Mouse (Mus musculus): ENCODE results near the gene Tor1a. TPM values are rescaled to one million over a fixed set of nuclear protein-coding genes. Genes with fewer than 3 reads are reported as not detected.
A peak's percentile ranks its signal among the peaks of the same experiment; 100 is the strongest.

Gene Tor1a
- polyA plus RNA-seq, 1 experiment from 2014 or later: 86.6 TPM

DNA sequence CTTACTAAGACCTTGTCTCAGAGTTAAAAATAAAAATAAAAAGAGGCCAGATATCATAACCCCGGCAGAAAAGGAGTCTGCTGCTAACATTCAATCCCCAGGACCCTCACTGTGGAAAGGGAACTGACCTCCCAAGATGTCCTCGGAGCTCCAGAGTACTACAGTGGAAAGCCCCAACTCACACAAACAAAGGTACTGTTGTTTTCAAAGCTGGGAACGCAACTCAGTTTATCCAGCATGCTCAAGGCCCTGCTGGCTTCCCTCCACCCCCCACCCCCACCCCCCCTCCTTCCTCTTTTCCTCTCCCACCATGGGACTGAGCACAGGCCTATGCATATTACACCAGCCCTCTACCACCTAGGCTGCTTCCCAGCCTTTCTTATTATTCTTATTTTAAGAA is 52.9 kb downstream of the Tor1a start:
- H3K27ac ChIP-seq (replicated peaks; ENCODE audit: low read depth, low read length): no peak overlapping the region
- H3K9me3 ChIP-seq (replicated peaks; ENCODE audit: control insufficient read depth, low read length): no peaks in the 10 kb centered on the region
- no peak overlapping the region for H3K4me2 ChIP-seq (ENCODE audit: low read depth, low read length)

DNA sequence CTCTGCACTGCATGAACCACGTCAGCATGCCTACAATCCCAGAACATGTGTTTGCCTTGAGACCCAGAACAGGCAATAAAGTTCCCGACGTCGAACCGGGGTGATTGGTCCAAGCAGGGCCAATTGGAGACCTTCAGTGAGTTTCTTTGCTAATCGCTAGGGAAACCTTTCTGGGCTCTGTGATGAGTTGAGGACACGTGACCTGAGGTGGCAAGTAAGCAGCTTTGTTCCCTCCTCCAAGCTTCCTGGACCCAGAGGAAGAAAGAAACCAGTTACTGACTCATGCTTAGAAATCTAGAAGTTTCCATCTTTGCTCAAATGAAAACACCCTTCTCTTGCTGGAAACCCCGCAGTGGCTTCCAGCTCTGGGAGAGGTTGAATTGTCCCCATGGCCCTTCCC is 54.7 kb downstream of the Tor1a start:
- 86% methylated on average over 8 of the region's 8 CpGs for WGBS
- no peak overlapping the region for H3K27ac ChIP-seq (replicated peaks; ENCODE audit: low read depth, low read length)

More for the DNA sequence above, 52.9 kb downstream of the Tor1a start:
- Histone ChIP-seq H3K27me3 (ENCODE audit: control insufficient read depth, insufficient read depth, low read length) (no peaks in the 10 kb centered on the region), H3K4me1 (ENCODE audit: control insufficient read depth, insufficient read depth, low read length) (peaks cover 3% of the 10 kb centered on the region; the same call in 1 of the 2 replicates), H3K9ac (replicated peaks; ENCODE audit: low read length) (no peak overlapping the region), H3K4me3 (ENCODE audit: low read depth, low read length) (no peak overlapping the region), H3K36me3 (replicated peaks; ENCODE audit: control insufficient read depth, insufficient read depth, low read depth, low read length) (no peaks in the 10 kb centered on the region)
- ATAC-seq (replicated peaks; ENCODE audit: insufficient number of reproducible peaks, low FRiP score, low TSS enrichment, low read depth) (0 out of 2 replicates have a peak, but pooled peaks have one; percentile 49), DNase-seq (ENCODE audit: low spot score) (no peak)
- WGBS: 16% methylated on average over 3 of the region's 3 CpGs

DNA sequence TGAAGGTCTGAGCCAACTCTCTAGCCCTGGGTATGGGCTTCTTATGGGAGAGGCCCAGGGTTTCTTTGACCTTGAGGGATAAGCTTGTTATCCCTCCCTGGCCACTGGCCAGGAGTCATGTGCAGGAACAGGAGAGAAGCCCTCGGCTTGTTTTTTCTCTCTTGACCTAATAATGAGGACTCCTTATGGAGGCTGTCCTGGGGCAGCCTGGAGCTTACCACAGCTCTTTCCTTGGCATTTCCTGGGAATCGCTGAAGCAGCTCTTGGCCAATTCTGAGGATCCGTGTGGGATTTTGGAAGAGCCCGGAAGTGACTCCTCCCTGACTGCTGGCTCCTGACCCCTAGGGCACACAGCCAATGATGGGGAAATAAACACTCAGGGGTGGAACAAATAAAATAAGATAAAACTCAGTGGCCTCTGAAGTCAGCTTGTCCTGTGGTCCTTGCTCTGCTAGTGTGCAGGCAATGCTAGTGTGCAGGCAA is 55.4 kb downstream of the Tor1a start:
- H3K27me3 ChIP-seq (ENCODE audit: control insufficient read depth, insufficient read depth, low read length): no peaks in the 10 kb centered on the region
- no peak overlapping the region for H3K27ac ChIP-seq (replicated peaks; ENCODE audit: low read depth, low read length)
- H3K9me3 ChIP-seq (replicated peaks; ENCODE audit: control insufficient read depth, low read length): no peaks in the 10 kb centered on the region
- DNase-seq (ENCODE audit: low spot score) (no peak), ATAC-seq (replicated peaks; ENCODE audit: insufficient number of reproducible peaks, low FRiP score, low TSS enrichment, low read depth) (no peak)
- no peaks in the 10 kb centered on the region for H3K36me3 ChIP-seq (replicated peaks; ENCODE audit: control insufficient read depth, insufficient read depth, low read depth, low read length)
- H3K4me2 ChIP-seq (ENCODE audit: low read depth, low read length): no peak overlapping the region
- 34% methylated on average over 4 of the region's 4 CpGs for WGBS
- H3K4me3 ChIP-seq (ENCODE audit: low read depth, low read length): no peak overlapping the region
- H3K4me1 ChIP-seq (ENCODE audit: control insufficient read depth, insufficient read depth, low read length): no peaks in the 10 kb centered on the region
- H3K9ac ChIP-seq (replicated peaks; ENCODE audit: low read length): no peak overlapping the region

More for the DNA sequence above, 54.7 kb downstream of the Tor1a start:
- no peaks in the 10 kb centered on the region for H3K36me3 ChIP-seq (replicated peaks; ENCODE audit: control insufficient read depth, insufficient read depth, low read depth, low read length)
- ATAC-seq (replicated peaks; ENCODE audit: insufficient number of reproducible peaks, low FRiP score, low TSS enrichment, low read depth) (no peak), DNase-seq (ENCODE audit: low spot score) (no peak)
- H3K9me3 ChIP-seq (replicated peaks; ENCODE audit: control insufficient read depth, low read length): no peaks in the 10 kb centered on the region
- H3K9ac ChIP-seq (replicated peaks; ENCODE audit: low read length): no peak overlapping the region
- no peaks in the 10 kb centered on the region for H3K27me3 ChIP-seq (ENCODE audit: control insufficient read depth, insufficient read depth, low read length)
- H3K4me2 ChIP-seq (ENCODE audit: low read depth, low read length): no peak overlapping the region
- no peak overlapping the region for H3K4me3 ChIP-seq (ENCODE audit: low read depth, low read length)
- no peaks in the 10 kb centered on the region for H3K4me1 ChIP-seq (ENCODE audit: control insufficient read depth, insufficient read depth, low read length)

Other genes with a start within 250 kb of the Tor1a start
- gene 1700001O22Rik, start 164.3 kb downstream of the Tor1a start, polyA plus RNA-seq (2014; fragmentation: Nextera tagmentation; extraction: Ambion mirVana): 1.8 and 3.6 TPM in 2 replicates
- gene Ntmt1, start 160.1 kb downstream of the Tor1a start, polyA plus RNA-seq (2014; fragmentation: Nextera tagmentation; extraction: Ambion mirVana): 98.9 and 101 TPM in 2 replicates
- gene Asb6, start 137.6 kb downstream of the Tor1a start, polyA plus RNA-seq (2014; fragmentation: Nextera tagmentation; extraction: Ambion mirVana): 27.6 and 35.7 TPM in 2 replicates
- 106 and 109 TPM in 2 replicates for gene Prrx2, start 133.0 kb downstream of the Tor1a start, polyA plus RNA-seq (2014; fragmentation: Nextera tagmentation; extraction: Ambion mirVana)
- gene Ptges, start 38.1 kb downstream of the Tor1a start, polyA plus RNA-seq (2014; fragmentation: Nextera tagmentation; extraction: Ambion mirVana): 9.1 and 9.3 TPM in 2 replicates
- gene Tor1b, start 15.0 kb downstream of the Tor1a start, polyA plus RNA-seq (2014; fragmentation: Nextera tagmentation; extraction: Ambion mirVana): 26.0 and 28.4 TPM in 2 replicates
- 54.0 and 58.8 TPM in 2 replicates for gene BC005624, start 14.3 kb upstream of the Tor1a start, polyA plus RNA-seq (2014; fragmentation: Nextera tagmentation; extraction: Ambion mirVana)
- gene Usp20, start 14.3 kb upstream of the Tor1a start, polyA plus RNA-seq (2014; fragmentation: Nextera tagmentation; extraction: Ambion mirVana): 9.3 and 10.4 TPM in 2 replicates
- 15.9 and 17.9 TPM in 2 replicates for gene Fnbp1, start 174.1 kb upstream of the Tor1a start, polyA plus RNA-seq (2014; fragmentation: Nextera tagmentation; extraction: Ambion mirVana)
- gene Gpr107, start 184.4 kb upstream of the Tor1a start, polyA plus RNA-seq (2014; fragmentation: Nextera tagmentation; extraction: Ambion mirVana): 23.1 and 28.6 TPM in 2 replicates